ENCODE assay signal across 9 mouse cellular contexts in genomic region chr5:131573296-131574177, GRCm38 (mm10).
DNase-seq lines count a peak whose midpoint lies in the region; ATAC-seq lines count a peak whose summit lies in the region.
"Had no signal": no experiment of that assay in that cellular context is flagged by ENCODE, and none has a peak within 500 bp of the region (broad histone marks: within the 10 kb centered on the region; RNA-seq: fewer than 3 reads in every experiment).

No protein-coding gene starts in this region.

- H3K4me2 ChIP-seq in hindbrain, embryonic 15.5 days = no peak overlapping the region
- no peak overlapping the region for H3K4me2 ChIP-seq in midbrain, embryonic 16.5 days (ENCODE audit: low read length)

- peaks cover 33% of the 10 kb centered on the region for H3K4me1 ChIP-seq in hindbrain, embryonic 15.5 days (replicated peaks)
- H3K4me1 ChIP-seq in midbrain, embryonic 16.5 days (ENCODE audit: control insufficient read depth, insufficient read depth, low read length) = peaks cover 22% of the 10 kb centered on the region

- H3K9ac ChIP-seq in hindbrain, embryonic 15.5 days = no peak overlapping the region
- H3K9ac ChIP-seq in midbrain, embryonic 16.5 days (ENCODE audit: low read depth, low read length) = no peak overlapping the region

- H3K36me3 ChIP-seq in hindbrain, embryonic 15.5 days = no peaks in the 10 kb centered on the region
- H3K36me3 ChIP-seq in midbrain, embryonic 16.5 days (ENCODE audit: control insufficient read depth, insufficient read depth, low read length) = no peaks in the 10 kb centered on the region

- 63% methylated on average over 18 of the region's 18 CpGs for WGBS in hindbrain, embryonic 15.5 days
- 74% methylated on average over 18 of the region's 18 CpGs for WGBS in midbrain, embryonic 16.5 days

- H3K9me3 ChIP-seq in hindbrain, embryonic 15.5 days = no peaks in the 10 kb centered on the region
- no peaks in the 10 kb centered on the region for H3K9me3 ChIP-seq in midbrain, embryonic 16.5 days (replicated peaks; ENCODE audit: control insufficient read depth, low read length, poor library complexity, severe bottlenecking)

- peak; percentile 57 for ATAC-seq in hindbrain, embryonic 15.5 days (ENCODE audit: low FRiP score, low read depth)
- ATAC-seq in midbrain, embryonic 16.5 days = peak; percentile 60; the same call in 1 of the 2 replicates

- no peak overlapping the region for H3K4me3 ChIP-seq in hindbrain, embryonic 15.5 days
- H3K4me3 ChIP-seq in midbrain, embryonic 16.5 days (ENCODE audit: low read depth, low read length) = no peak overlapping the region

- peak; percentile 87 to 89 for DNase-seq in cerebellum, postnatal 14 days
- DNase-seq in cerebellum, adult 18-20 months = no peak
- DNase-seq in brain, adult 2 months (ENCODE audit: low read depth, low spot score) = peak; percentile 62
- no peak for DNase-seq in thymus, postnatal 10 days (ENCODE audit: low spot score in 2 of 2)
- no peak for DNase-seq in right cerebral cortex, postnatal 14 days
- DNase-seq in thymus, postnatal 0 days (ENCODE audit: low spot score) = no peak
- DNase-seq: kidney, postnatal 36 days had no signal

- H3K27me3 ChIP-seq in hindbrain, embryonic 15.5 days = no peaks in the 10 kb centered on the region
- no peaks in the 10 kb centered on the region for H3K27me3 ChIP-seq in midbrain, embryonic 16.5 days (ENCODE audit: control insufficient read depth, insufficient read depth, low read depth, low read length)

- H3K27ac ChIP-seq in hindbrain, embryonic 15.5 days (replicated peaks) = peak overlapping the region; percentile 70
- H3K27ac ChIP-seq in midbrain, embryonic 16.5 days (ENCODE audit: low read length) = no peak overlapping the region

Comparison
In these comparisons a context has a peak if more than half of its experiments do, and no peak if none do; other contexts are left out.
1. DNase-seq: peak in cerebellum, postnatal 14 days (2 of 2) and brain, adult 2 months (single experiment); none in cerebellum, adult 18-20 months (0 of 2), thymus, postnatal 10 days (0 of 2), right cerebral cortex, postnatal 14 days (single experiment) and thymus, postnatal 0 days (single experiment).